Mouse (Mus musculus): ENCODE measurements at regions not wholly inside any gene's neighbourhood (a gene's known extent, or its start where the extent isn't known, plus 50 kb on each side); places are given as distances from the start of the nearest gene placed in this dataset.

DNA sequence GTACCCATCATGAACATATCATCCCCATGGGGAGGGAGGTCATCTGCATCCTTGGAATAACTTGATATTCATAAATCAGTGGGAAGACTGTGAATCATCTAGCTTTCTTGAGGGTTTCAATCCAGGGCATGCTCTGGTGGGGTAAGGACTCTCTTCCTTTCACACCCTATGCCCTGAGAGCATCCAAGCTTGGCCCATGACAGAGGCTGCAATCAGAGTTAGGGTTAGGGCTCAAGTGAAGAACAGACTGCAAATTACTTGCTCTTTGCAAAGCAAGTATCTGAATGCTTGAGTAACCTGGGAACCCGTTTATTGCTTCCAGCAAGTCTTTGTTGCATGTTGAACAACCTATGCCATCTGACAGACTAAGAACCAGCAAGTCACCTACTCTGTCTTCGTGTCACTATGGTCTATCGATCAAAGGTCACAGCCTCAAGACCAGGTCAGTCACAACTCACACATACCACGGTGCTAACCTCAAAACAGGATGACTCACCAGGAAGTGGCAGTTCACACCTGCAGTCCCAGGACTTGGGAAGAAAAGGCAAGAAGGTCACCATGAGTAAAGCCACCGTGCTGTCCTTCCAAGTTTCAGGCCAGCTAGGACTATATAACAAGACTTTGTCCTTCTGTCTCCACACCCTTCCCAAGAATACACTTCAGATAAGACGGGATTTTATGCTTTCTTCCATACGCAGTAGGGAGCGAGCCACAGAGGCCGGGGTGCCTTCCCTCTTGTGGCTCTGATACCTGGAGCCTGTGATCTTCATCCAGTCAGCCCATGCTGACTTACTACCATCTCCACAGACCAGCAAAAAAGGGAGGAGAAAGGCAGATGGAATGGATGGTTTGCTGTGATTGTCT is 129.7 kb upstream of the Irf2bp2 start:
- TF ChIP-seq CTCF (conservative IDR thresholded peaks at IDR 0.05; ENCODE audit: low read length) (no peak), POU5F1 (IDR thresholded peaks at IDR 0.05; ENCODE audit: borderline replicate concordance, low read length) (no peak)

Data from E14TG2a.4 (cell line).